Mouse (Mus musculus) splenic B cell, adult 2 months (primary cell): Measurements from ENCODE around the gene Lrch1.
A peak's percentile ranks its signal among the peaks of the same experiment; 100 is the strongest.

Experiments
- DNase-seq: peaks from one replicate; pipeline ENCODE4 v3.0.0-alpha.2; 2011; ENCODE audit warnings: low read depth, low spot score
- H3K27me3 ChIP-seq: 2 replicates; pipeline ENCODE4 v1.6.1; 2012; ENCODE audit warnings: mild to moderate bottlenecking, low read length, moderate library complexity, mixed read lengths; ENCODE audit not compliant: control insufficient read depth, poor library complexity, insufficient read depth, severe bottlenecking
- H3K36me3 ChIP-seq: 2 replicates; pipeline ENCODE4 v1.6.1; 2012; ENCODE audit warnings: mild to moderate bottlenecking, low read length, moderate library complexity, mixed read lengths; ENCODE audit not compliant: control insufficient read depth, poor library complexity, insufficient read depth, severe bottlenecking

The Lrch1 gene

DNA sequence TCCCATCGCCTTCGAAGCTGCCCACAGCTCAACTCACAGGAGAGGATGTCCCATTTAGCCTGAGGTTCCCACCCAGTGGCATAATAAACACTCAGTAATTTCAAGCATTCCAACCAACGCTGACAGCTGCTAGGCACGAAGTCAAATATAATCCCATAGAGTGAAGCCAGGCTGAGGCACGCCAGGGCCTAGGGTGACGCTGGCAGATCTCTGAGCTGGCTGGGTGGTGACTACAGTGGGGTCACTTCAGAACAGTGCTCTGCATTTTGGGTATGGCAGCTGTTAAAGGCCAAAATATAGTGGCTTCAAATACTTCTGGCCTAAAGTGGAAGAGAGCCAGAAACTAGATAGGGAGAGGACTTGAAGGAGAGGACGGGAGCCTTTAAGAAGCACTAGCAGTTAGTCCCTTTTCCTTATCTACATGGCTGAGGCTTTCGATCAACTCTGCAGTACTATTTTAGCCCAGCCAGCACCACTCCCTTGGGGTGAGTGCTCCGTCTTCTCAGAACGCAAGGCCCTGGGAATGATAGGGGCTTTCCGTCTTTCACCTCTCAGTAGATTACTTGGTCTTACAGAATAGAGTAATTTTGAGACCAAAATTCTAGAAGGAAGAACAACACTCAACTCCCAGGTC is 127.4 kb downstream of the Lrch1 start:
- DNase-seq = no peak
- Histone ChIP-seq H3K36me3 (peaks cover 4% of the 10 kb centered on the region), H3K27me3 (no peaks in the 10 kb centered on the region)

DNA sequence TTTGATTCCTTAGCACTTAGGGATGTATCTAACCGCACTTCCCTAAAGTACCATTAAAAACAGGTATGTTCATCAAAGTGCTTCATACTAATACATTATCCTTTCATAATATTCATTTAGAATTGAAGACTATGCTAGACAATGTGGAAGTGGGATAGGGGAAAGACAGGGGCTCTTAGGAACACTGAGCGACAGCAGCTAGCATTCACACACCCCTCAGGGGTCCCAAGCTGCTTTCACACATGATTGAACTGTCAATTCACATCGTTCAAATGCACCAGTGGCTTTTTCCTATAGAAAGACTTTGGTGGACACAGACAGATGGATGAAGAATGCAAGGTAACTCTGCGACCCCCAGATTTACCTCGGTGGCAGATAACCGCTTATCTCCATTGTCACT is 131.0 kb downstream of the Lrch1 start:
- H3K36me3 ChIP-seq = peaks cover 9% of the 10 kb centered on the region
- no peak for DNase-seq
- no peaks in the 10 kb centered on the region for H3K27me3 ChIP-seq

DNA sequence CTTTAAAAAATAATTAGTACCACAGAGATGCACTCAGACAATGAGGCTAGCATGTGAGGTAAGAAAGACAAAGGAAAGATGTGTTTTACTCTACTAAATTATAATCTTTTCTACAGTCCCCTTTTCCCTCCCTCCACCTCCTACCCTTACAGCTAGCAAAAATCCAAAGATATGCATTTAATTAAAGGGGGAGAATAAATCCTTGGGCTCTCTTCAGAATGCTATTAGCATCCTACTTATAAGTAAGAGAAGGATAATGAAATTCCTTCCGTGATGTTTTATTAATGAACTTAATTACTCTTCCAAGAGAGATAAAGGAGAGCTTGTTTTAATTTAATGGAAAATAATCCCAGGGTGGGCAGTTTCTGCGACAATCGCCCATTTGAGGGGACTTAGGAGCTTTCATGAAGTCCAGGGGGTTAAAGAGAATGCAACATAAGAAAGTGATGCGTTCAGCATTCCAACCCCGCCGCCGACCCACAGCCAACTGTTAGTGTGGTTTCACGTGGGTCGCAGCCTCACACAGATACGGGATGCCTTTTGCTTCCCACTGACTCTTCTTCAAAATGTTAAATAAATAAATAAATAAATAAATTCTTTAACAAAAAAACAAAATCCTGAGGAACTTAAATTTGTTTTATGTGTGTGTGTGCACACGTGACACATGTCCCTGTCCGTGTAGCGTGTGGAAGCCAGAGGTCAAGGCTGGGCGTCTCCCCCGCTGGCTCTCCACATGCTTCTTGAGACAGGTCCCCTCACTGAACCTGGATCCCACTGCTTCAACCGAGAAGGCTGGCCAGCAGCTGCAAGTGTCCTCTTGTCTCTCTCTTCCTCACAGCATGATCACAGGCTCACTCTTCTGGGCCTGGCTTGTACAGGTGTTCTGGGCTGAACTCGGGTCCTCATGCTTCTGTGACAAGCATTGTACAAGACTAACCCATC is 132.6 kb downstream of the Lrch1 start:
- Histone ChIP-seq H3K27me3 (no peaks in the 10 kb centered on the region), H3K36me3 (peaks cover 9% of the 10 kb centered on the region)
- no peak for DNase-seq

DNA sequence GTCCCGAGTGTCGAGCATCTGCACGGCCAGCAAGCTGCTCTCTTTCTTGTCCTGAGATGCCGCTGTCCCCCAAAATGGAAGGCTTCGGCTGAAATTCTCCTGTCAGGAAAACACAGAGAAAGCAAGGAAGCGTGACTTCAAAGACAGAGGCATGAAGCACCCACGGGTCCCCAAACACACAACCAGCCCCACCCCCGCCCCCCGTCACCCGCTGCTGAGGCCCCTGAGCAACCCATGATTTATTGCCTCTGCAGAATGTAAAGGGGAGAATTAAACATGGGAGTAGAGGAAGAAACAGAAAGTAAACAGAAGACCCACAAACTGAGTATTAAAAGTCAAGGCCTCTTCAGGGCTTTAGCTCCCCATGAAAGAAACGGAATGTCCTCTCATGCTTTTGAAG is 136.1 kb downstream of the Lrch1 start:
- H3K27me3 ChIP-seq = no peaks in the 10 kb centered on the region
- H3K36me3 ChIP-seq = peaks cover 8% of the 10 kb centered on the region
- no peak for DNase-seq

DNA sequence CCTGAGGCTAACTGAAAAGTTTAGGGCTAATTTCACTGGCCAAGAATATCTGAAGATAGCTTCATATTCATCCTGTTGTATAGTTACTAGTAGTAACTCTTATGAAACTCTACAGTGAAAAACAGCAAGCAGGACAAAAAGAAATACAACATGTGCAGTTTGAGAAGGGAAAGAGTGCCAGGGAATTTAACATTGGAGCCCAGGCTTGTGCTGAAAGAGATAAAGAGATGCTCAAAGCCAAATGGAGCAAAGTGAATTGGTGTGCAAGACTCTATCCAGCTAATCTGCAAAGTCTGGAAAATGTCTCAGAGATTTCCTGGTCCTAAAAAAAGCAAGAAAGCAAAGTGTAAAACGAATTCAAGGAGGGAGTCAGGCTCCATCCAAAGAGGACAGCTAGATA is 145.7 kb downstream of the Lrch1 start:
- Histone ChIP-seq H3K27me3 (no peaks in the 10 kb centered on the region), H3K36me3 (peaks cover 12% of the 10 kb centered on the region)
- DNase-seq = no peak

DNA sequence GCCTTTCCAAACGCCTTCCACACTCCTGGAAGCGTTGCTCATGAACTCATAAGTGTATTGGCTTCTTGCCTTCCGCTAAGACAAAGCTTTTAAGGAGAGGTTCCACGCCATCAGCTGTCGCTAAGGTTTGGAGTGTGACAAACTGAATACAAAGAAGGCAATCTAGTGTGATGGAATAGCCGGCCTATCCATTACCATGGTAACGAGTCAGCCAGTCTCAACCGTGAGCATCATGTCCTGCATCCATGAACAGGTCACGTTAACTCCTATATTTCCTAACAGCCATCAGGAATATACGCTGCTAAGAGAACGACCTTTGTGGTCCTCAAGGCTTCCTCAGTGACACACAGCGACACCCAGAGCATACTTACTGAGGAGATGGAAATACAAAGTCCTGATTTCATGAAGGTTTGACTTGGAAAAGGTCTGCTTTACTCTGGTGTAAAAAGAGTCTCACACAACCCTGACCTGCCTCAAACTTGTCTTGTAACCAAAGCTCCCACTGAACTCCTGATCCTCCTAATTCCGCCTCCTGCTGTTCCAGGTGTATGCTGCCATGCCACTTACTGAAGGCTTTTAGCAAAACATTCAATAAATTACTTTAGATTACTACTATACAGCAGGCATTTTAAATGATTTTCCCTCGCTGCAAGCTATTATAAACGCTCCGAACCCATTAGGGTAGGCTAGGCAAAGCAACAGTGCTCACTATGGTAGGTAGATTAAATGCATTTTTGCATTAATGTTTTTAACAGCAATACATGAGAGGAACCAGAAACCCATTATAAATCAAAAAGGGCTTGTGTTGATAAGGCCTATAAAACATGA is 149.4 kb downstream of the Lrch1 start:
- Histone ChIP-seq H3K36me3 (peaks cover 4% of the 10 kb centered on the region), H3K27me3 (no peaks in the 10 kb centered on the region)
- no peak for DNase-seq

DNA sequence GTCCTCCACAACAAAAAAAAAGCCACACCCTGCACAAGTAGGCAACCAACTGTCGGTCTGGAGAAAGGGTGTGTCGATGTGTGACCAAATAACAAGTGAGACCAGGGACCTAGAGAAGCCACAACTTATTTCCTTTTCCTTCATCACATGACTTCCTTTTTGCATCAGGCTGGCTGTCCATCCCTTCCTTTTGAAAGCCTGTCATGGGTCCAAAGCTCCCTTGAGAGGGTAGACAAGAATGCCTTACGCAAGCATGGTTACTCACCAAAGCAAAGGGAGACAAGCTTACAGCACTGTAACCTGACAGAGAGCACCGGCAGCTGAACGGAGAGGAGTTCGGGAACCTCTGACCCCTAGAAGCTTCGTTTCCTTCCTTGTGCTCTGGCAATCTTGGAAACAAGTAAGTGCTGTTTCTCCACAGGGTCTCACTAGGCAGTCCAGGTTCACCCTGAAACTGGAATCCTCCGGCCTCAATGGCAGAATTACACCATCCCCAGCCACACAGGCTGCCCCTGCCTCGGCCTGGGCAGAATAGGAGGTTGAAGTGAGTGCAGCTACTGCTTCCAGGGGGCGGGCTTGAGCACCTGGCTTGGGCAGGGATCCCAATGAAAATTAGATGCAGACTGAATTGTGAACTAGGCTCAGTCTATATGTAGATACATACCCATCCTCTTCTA is 150.2 kb downstream of the Lrch1 start:
- no peaks in the 10 kb centered on the region for H3K27me3 ChIP-seq
- DNase-seq = peak; percentile 45
- H3K36me3 ChIP-seq = peaks cover 2% of the 10 kb centered on the region

DNA sequence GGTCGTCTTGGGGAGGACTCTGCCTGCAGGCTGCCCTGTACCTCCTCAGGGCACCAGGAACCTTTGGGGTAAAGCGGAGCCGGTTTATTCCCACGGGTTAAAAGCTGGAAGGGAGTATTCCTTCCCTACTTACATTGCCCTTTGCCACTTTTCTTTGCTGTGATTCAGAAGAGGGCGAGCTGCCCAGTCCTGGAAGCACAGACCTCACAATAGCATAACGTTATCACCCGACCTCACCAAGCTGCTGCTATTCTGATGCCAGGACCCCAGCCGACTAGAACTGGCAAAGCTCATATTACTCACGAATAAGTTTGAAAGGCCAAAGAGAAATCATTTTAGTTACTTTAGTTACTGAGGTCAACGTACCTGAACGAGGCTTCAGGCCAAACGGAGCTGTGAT is 152.7 kb downstream of the Lrch1 start:
- no peaks in the 10 kb centered on the region for H3K27me3 ChIP-seq
- DNase-seq = no peak
- peaks cover 2% of the 10 kb centered on the region for H3K36me3 ChIP-seq

DNA sequence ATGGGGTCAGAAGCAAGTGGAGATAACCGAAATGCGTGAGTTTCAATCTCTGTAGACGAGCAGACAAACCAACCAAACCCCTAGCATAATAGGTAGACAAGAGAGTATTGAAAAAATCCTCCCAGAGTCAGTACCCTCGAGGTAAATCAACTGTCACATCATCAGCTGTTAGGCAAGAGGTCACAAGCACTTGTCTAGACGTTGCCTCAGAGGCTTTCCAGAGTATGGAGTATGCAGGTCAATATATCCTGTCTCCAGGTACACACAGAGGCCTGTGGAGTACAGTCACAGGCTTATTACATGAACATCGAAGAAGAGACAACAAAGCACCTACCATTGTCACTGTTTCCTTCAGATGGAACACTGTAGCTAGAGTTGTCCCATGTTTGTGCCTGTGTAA is 154.9 kb downstream of the Lrch1 start:
- Histone ChIP-seq H3K36me3 (peaks cover 4% of the 10 kb centered on the region), H3K27me3 (no peaks in the 10 kb centered on the region)
- no peak for DNase-seq

DNA sequence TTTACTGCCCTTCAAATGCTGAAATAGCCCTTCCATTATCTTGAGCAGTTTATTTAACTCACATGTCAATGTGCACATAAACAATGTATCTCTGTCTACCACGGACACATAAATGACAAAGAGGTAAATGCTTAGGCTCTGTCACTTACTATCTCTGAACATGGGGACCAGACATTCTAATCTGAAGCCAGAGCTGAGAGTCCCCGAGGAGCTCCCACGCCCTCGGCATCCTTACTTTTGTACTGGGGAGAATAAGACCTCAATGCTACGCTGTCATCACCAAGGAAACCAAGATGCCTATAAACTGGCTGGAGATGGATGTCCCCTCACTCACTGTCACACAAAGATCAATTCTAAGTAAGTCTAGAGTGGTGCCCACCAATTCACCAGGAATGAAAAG is 157.1 kb downstream of the Lrch1 start:
- H3K36me3 ChIP-seq = peaks cover 11% of the 10 kb centered on the region
- H3K27me3 ChIP-seq = no peaks in the 10 kb centered on the region
- no peak for DNase-seq

DNA sequence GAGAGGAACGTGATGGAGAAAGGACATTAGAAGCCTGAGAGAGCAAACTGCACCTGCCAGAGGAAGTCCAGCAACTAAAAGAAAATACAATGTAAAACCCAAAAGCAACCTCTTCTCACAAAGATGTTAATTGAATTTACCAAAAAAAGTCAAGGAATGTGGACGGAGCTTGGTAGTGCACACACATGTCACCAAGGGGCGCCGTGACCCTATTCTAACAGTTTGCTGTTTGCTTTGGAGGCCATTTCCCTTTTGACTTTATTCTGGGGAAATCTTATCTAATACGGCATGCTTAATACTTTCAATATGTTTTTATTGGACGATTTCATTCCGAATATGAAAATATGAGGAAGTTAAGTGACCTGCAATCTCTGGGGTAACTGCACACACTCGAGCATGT is 158.9 kb downstream of the Lrch1 start:
- peaks cover 20% of the 10 kb centered on the region for H3K36me3 ChIP-seq
- no peaks in the 10 kb centered on the region for H3K27me3 ChIP-seq
- DNase-seq = peak; percentile 20

DNA sequence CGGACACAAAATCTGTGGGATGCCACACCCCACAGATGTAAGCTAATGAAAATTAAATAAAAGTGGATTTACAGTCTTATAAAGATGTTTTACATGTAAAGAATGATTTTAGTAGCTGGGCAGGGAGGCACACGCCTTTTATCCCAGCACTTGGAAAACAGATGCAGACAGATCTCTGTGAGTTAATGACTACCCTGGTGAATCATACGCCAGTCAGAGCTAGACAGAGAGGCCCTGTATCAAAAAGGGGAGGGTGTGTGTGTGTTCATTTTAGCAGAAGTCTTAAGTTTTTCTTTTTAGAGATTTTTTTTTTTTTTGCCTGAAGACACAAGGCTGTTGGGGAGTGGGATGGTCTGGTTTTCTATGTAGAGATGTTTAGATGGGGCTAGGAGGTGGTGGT is 160.0 kb downstream of the Lrch1 start:
- Histone ChIP-seq H3K27me3 (no peaks in the 10 kb centered on the region), H3K36me3 (peaks cover 20% of the 10 kb centered on the region)
- no peak for DNase-seq

DNA sequence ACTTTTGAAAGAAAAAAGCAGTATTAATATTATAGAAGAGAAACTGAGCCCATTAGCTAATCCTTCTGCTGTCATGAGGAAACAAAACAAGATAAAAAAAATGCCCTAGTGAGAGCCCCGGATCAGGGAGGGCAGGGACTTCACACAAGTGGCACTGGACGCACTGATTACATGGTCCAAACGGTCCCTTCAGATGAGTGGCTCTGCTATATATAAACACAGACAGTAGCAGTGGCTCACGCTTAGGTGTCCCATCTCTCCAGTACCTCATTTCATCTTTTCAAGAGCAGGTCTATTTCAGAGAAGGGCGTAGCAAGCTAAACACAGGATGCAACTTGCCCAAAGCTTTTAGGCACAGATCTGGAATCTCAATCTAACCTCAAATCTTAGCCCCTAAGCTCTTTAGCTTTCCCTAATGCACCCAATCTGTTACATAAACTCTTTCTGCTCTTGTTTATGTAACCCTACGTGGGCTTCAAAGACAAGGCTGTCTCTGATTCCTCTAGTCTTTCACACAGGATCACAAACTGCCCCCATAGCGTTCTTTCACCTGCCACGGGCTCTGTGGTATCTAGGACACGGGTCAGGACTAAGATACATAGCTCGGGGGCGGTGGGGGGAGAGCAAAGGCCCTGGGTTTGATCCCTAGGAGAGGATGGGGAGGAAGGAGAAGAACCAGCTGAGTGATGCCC is 163.3 kb downstream of the Lrch1 start:
- H3K27me3 ChIP-seq = no peaks in the 10 kb centered on the region
- DNase-seq = no peak

DNA sequence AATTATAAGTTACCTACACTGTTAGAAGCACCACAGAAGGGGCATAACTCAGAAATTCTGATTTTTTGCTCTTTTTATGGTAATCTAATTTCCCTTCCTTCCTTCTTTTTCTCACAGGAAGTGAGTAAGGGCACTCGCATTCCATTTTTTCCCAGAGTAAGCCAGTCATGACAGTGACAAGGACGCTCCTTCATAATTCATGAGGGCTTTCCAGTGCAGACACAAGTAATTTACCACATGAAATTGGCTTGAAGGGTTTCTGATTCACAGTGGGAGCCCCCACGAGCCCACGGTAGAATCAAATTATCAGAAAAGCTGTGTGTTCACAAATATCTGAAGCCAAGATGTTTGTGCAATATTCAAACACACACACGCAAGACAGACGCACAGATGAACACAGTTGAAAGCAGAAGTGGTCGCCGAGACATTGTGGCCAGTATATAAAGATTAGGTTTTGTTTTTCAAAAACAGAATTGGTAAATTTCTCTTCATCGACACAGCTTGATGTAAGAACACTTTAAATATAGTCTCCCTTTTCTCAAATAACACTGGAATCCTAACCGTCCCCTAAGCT is 173.5 kb downstream of the Lrch1 start:
- DNase-seq = no peak

More for the DNA sequence above, 163.3 kb downstream of the Lrch1 start:
- H3K36me3 ChIP-seq = peaks cover 18% of the 10 kb centered on the region

More for the DNA sequence above, 173.5 kb downstream of the Lrch1 start:
- H3K27me3 ChIP-seq = no peaks in the 10 kb centered on the region
- peaks cover 11% of the 10 kb centered on the region for H3K36me3 ChIP-seq
